Comparison of ENCODE assay signal across 30 mouse cellular contexts in the genomic region with DNA sequence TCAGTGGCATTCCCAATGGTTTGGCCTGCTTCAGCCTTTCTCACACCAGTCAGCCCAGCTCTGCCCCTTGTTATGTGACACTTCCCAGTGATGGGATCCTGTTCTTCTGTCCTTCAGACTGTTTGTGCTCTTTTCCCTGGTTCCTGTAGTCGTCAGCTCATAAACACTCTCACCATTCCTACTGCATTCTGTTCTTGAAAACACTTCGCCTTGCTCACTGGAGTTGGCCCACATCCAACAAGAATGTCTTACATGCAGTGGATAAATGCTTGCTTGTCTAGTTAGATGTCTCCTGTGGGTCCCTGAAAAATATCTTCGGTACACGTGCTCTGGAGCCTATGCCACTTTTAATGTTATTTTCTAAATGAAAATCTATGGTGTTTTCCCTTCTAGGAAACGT. TPM values are rescaled to one million over a fixed set of nuclear protein-coding genes. Genes with fewer than 3 reads are reported as not detected.
A peak's percentile ranks its signal among the peaks of the same experiment; 100 is the strongest.
DNase-seq lines count a peak whose midpoint lies in the region; ATAC-seq and TF ChIP-seq lines count a peak whose summit lies in the region.
"Had no signal": no experiment of that assay in that cellular context is flagged by ENCODE, and none has a peak within 500 bp of the region (broad histone marks: within the 10 kb centered on the region; RNA-seq: fewer than 3 reads in every experiment).

No protein-coding gene starts in this region.

- H3K27ac ChIP-seq in hindbrain, postnatal 0 days: no peak overlapping the region
- H3K27ac ChIP-seq in hindbrain, embryonic 13.5 days: no peak overlapping the region; the same call in 1 of the 2 replicates
- H3K27ac ChIP-seq in lung, embryonic 16.5 days (ENCODE audit: low read length): 0 out of 2 replicates have a peak overlapping the region, but pooled peaks have one; percentile 6
- H3K27ac ChIP-seq: embryonic facial prominence, embryonic 15.5 days; heart, adult 2 months; heart, embryonic 15.5 days; hindbrain, embryonic 14.5 days; kidney, embryonic 15.5 days; liver, embryonic 15.5 days; neural tube, embryonic 12.5 days had no signal

- ATAC-seq in hindbrain, postnatal 0 days: no peak
- ATAC-seq in hindbrain, embryonic 13.5 days (ENCODE audit: low FRiP score): no peak
- peak; percentile 40; the same call in 1 of the 2 replicates for ATAC-seq in lung, embryonic 16.5 days (ENCODE audit: low read depth)
- ATAC-seq: Patski had no signal

- WGBS in hindbrain, postnatal 0 days: 46% methylated on average over 5 of the region's 5 CpGs
- 74% methylated on average over 5 of the region's 5 CpGs for WGBS in hindbrain, embryonic 13.5 days
- WGBS in lung, embryonic 16.5 days: 41% methylated on average over 5 of the region's 5 CpGs

- no peak overlapping the region for H3K4me3 ChIP-seq in hindbrain, postnatal 0 days (ENCODE audit: low read length)
- H3K4me3 ChIP-seq in hindbrain, embryonic 13.5 days: no peak overlapping the region
- H3K4me3 ChIP-seq in lung, embryonic 16.5 days (ENCODE audit: low read length): no peak overlapping the region
- H3K4me3 ChIP-seq: embryonic facial prominence, embryonic 15.5 days; heart, adult 2 months; heart, embryonic 15.5 days; kidney, embryonic 15.5 days; liver, embryonic 15.5 days; neural tube, embryonic 12.5 days had no signal

- intact Hi-C loops in left cerebral cortex, postnatal 10 days (cut with DNase I): no loop called here

- H3K4me2 ChIP-seq in hindbrain, postnatal 0 days (ENCODE audit: low read depth, low read length): no peak overlapping the region
- no peak overlapping the region for H3K4me2 ChIP-seq in hindbrain, embryonic 13.5 days
- H3K4me2 ChIP-seq in lung, embryonic 16.5 days (ENCODE audit: low read depth, low read length): no peak overlapping the region
- H3K4me2 ChIP-seq: embryonic facial prominence, embryonic 15.5 days; heart, embryonic 15.5 days; hindbrain, embryonic 14.5 days; kidney, embryonic 15.5 days; liver, embryonic 15.5 days; midbrain, embryonic 11.5 days; neural tube, embryonic 12.5 days had no signal

- no peaks in the 10 kb centered on the region for H3K9me3 ChIP-seq in hindbrain, postnatal 0 days (ENCODE audit: low read length)
- no peaks in the 10 kb centered on the region for H3K9me3 ChIP-seq in hindbrain, embryonic 13.5 days
- H3K9me3 ChIP-seq in lung, embryonic 16.5 days (ENCODE audit: control insufficient read depth, low read length): no peaks in the 10 kb centered on the region
- H3K9me3 ChIP-seq: embryonic facial prominence, embryonic 15.5 days; G1E; heart, embryonic 15.5 days; kidney, embryonic 15.5 days; liver, embryonic 15.5 days; neural tube, embryonic 12.5 days had no signal

- H3K9ac ChIP-seq in hindbrain, postnatal 0 days (replicated peaks; ENCODE audit: low read length): no peak overlapping the region
- H3K9ac ChIP-seq in hindbrain, embryonic 13.5 days: no peak overlapping the region
- no peak overlapping the region for H3K9ac ChIP-seq in lung, embryonic 16.5 days (ENCODE audit: low read length)
- H3K9ac ChIP-seq: embryonic facial prominence, embryonic 15.5 days; heart, embryonic 15.5 days; hindbrain, embryonic 14.5 days; kidney, embryonic 15.5 days; liver, embryonic 15.5 days; neural tube, embryonic 12.5 days had no signal

- no peak for TF ChIP-seq POLR2A in brain, embryonic 14.5 days (IDR thresholded peaks at IDR 0.05; ENCODE audit: borderline replicate concordance, extremely low read depth, insufficient read depth, insufficient read length, poor library complexity, severe bottlenecking)

- H3K27me3 ChIP-seq in hindbrain, postnatal 0 days (ENCODE audit: insufficient read depth, low read length): no peaks in the 10 kb centered on the region
- no peaks in the 10 kb centered on the region for H3K27me3 ChIP-seq in hindbrain, embryonic 13.5 days
- no peaks in the 10 kb centered on the region for H3K27me3 ChIP-seq in lung, embryonic 16.5 days (ENCODE audit: control insufficient read depth, insufficient read depth, low read depth, low read length)
- H3K27me3 ChIP-seq: CH12.LX; embryonic facial prominence, embryonic 15.5 days; heart, embryonic 15.5 days; kidney, embryonic 15.5 days; liver, embryonic 15.5 days; neural tube, embryonic 12.5 days; Patski had no signal

- H3K4me1 ChIP-seq in hindbrain, postnatal 0 days (ENCODE audit: insufficient read depth, low read length): no peaks in the 10 kb centered on the region; the same call in 1 of the 2 replicates
- peaks cover 13% of the 10 kb centered on the region for H3K4me1 ChIP-seq in hindbrain, embryonic 13.5 days (replicated peaks)
- peaks cover 9% of the 10 kb centered on the region for H3K4me1 ChIP-seq in lung, embryonic 16.5 days (replicated peaks; ENCODE audit: control insufficient read depth, insufficient read depth, low read length)

- no peaks in the 10 kb centered on the region for H3K36me3 ChIP-seq in hindbrain, postnatal 0 days (ENCODE audit: insufficient read depth, low read length)
- peaks cover 16% of the 10 kb centered on the region for H3K36me3 ChIP-seq in hindbrain, embryonic 13.5 days
- H3K36me3 ChIP-seq in lung, embryonic 16.5 days (ENCODE audit: control insufficient read depth, insufficient read depth, low read length): no peaks in the 10 kb centered on the region
- H3K36me3 ChIP-seq: embryonic facial prominence, embryonic 15.5 days; heart, embryonic 15.5 days had no signal

- TF ChIP-seq CTCF in hindbrain, postnatal 0 days (IDR thresholded peaks at IDR 0.05; ENCODE audit: low read depth): no peak
- no peak for TF ChIP-seq CTCF in brain, embryonic 14.5 days (IDR thresholded peaks at IDR 0.05; ENCODE audit: borderline replicate concordance, extremely low read depth, insufficient read depth, insufficient read length)

- DNase-seq in hindbrain, postnatal 0 days (ENCODE audit: low spot score): peak; percentile 56
- DNase-seq in lung, postnatal 25 days (ENCODE audit: low spot score): no peak
- DNase-seq in adipocyte (ENCODE audit: low spot score): peak; percentile 29
- DNase-seq in brain, embryonic 14.5 days (ENCODE audit: low read depth): peak; percentile 65
- no peak for DNase-seq in left cerebral cortex, postnatal 10 days (ENCODE audit: extremely low spot score in 1 of 2, low spot score in 2 of 2)
- DNase-seq: adrenal gland, adult 2 months; B cell, adult 2 months; cerebellum, adult 2 months; cerebellum, postnatal 36 days; embryo, embryonic 11 days; gastrocnemius, postnatal 36 days; heart, adult 2 months; heart, postnatal 36 days; kidney, adult 11 months; kidney, postnatal 36 days; liver; right cerebral cortex, postnatal 25 days; thymus, postnatal 14 days had no signal

RNA-seq across cellular contexts. Expression of a gene that starts 3.2 kb away (rescaled TPM):
- total RNA-seq in hindbrain, postnatal 0 days (2014; rRNA removed): 5.2 and 8.5 TPM in 2 replicates
- polyA plus RNA-seq in hindbrain, postnatal 0 days (2015; fragmentation: Nextera tagmentation; extraction: Ambion mirVana): 3.5 and 3.8 TPM in 2 replicates
- 8.2 and 9.3 TPM in 2 replicates for polyA plus RNA-seq in hindbrain, embryonic 13.5 days (2015; fragmentation: Nextera tagmentation; extraction: Ambion mirVana)
- 9.3 and 9.8 TPM in 2 replicates for polyA plus RNA-seq in lung, embryonic 16.5 days (2015; fragmentation: Nextera tagmentation; extraction: Ambion mirVana)
- 10.9 and 11.3 TPM in 2 replicates for polyA plus RNA-seq in brain, embryonic 14.5 days (2012; rRNA removed)
- 1 to 10 TPM; 7.8 to 8.1 TPM for total RNA-seq in left cerebral cortex, postnatal 10 days (2021)

RNA-seq across cellular contexts. Expression of a gene that starts 53.9 kb away (rescaled TPM):
- total RNA-seq in hindbrain, postnatal 0 days (2014; rRNA removed): 203 and 253 TPM in 2 replicates
- 611 and 624 TPM in 2 replicates for polyA plus RNA-seq in hindbrain, postnatal 0 days (2015; fragmentation: Nextera tagmentation; extraction: Ambion mirVana)
- 339 and 361 TPM in 2 replicates for polyA plus RNA-seq in hindbrain, embryonic 13.5 days (2015; fragmentation: Nextera tagmentation; extraction: Ambion mirVana)
- 294 and 308 TPM in 2 replicates for polyA plus RNA-seq in lung, embryonic 16.5 days (2015; fragmentation: Nextera tagmentation; extraction: Ambion mirVana)
- polyA plus RNA-seq in brain, embryonic 14.5 days (2012; rRNA removed): 180 and 184 TPM in 2 replicates
- total RNA-seq in left cerebral cortex, postnatal 10 days (2021): 100 to 1,000 TPM; 212 to 228 TPM

Comparison
In these comparisons a context has a peak if more than half of its experiments do, and no peak if none do; other contexts are left out.
1. DNase-seq: peak in hindbrain, postnatal 0 days (single experiment), adipocyte (single experiment) and brain, embryonic 14.5 days (single experiment); none in lung, postnatal 25 days (single experiment) and left cerebral cortex, postnatal 10 days (0 of 2).